Mouse (Mus musculus) forebrain, embryonic 15.5 days (tissue): ENCODE results near the gene Adnp. TPM values are rescaled to one million over a fixed set of nuclear protein-coding genes. Genes with fewer than 3 reads are reported as not detected.

Experiments
- ATAC-seq: fragments of 200-750 bp; cut with Nextera tagmentation; replicated peaks from 2 replicates; pipeline ENCODE4 v1.8.0; 2017; ENCODE audit warnings: mild to moderate bottlenecking, moderate TSS enrichment, moderate library complexity
- H3K27ac ChIP-seq: fragments of 300-500 bp; sonication (generic); replicated peaks from 2 replicates; pipeline ENCODE4 v1.5.1; 2015; ENCODE audit warnings: mild to moderate bottlenecking, inconsistent platforms
- H3K27me3 ChIP-seq: fragments of 300-500 bp; sonication (generic); 2 replicates; pipeline ENCODE4 v1.6.1; 2015; ENCODE audit warnings: inconsistent platforms
- H3K36me3 ChIP-seq: fragments of 300-500 bp; sonication (generic); 2 replicates; pipeline ENCODE4 v1.6.1; 2015; ENCODE audit warnings: mild to moderate bottlenecking, inconsistent platforms
- H3K4me1 ChIP-seq: fragments of 300-500 bp; sonication (generic); 2 replicates; pipeline ENCODE4 v1.6.1; 2015; ENCODE audit warnings: inconsistent platforms
- H3K4me2 ChIP-seq: fragments of 300-500 bp; sonication (generic); replicated peaks from 2 replicates; pipeline ENCODE4 v1.6.1; 2015; ENCODE audit warnings: mild to moderate bottlenecking, inconsistent platforms
- H3K4me3 ChIP-seq: fragments of 300-500 bp; sonication (generic); 2 replicates; pipeline ENCODE4 v1.5.1; 2015; ENCODE audit warnings: mild to moderate bottlenecking, inconsistent platforms
- H3K9ac ChIP-seq: fragments of 300-500 bp; sonication (generic); replicated peaks from 2 replicates; pipeline ENCODE4 v1.6.1; 2015; ENCODE audit warnings: mild to moderate bottlenecking, inconsistent platforms
- H3K9me3 ChIP-seq: fragments of 300-500 bp; sonication (generic); 2 replicates; pipeline ENCODE4 v1.6.1; 2016; ENCODE audit warnings: inconsistent platforms
- WGBS: fragments of 180-500 bp; shearing (Covaris S2); methylation state at CpG from one replicate; pipeline ENCODE4 v1.1.7; 2015; ENCODE audit warnings: mixed read lengths; 5-methylcytosine and 5-hydroxymethylcytosine counted together
- polyA plus RNA-seq: library from polyadenylated mRNA; unstranded; fragments of >200 nt; fragmentation: Nextera tagmentation; extraction: Ambion mirVana; gene quantifications from 2 replicates; pipeline ENCODE4 v1.2.1, GENCODE M21; 2015

The Adnp gene
- polyA plus RNA-seq, 1 experiment from 2014 or later, result 4.4 TPM

DNA sequence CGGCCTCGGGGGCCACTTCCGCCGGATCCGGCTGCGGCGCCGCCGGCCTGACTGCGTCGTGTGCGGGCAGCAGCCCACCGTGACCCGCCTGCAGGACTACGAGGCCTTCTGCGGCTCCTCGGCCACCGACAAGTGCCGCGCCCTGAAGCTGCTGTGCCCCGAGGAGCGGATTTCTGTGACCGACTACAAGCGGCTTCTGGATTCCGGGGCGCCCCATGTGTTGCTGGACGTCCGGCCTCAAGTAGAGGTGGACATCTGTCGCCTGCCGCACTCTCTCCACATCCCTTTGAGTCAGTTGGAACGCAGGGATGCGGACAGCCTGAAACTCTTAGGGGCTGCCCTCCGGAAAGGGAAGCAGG lies 24.5 kb upstream of the Adnp start:
- Histone ChIP-seq H3K36me3 (peaks cover 15% of the 10 kb centered on the region), H3K27ac (no peak overlapping the region), H3K4me1 (peaks cover 37% of the 10 kb centered on the region), H3K4me2 (peak overlapping the region; percentile 97), H3K27me3 (no peaks in the 10 kb centered on the region), H3K4me3 (peak overlapping the region; percentile 59), H3K9ac (peak overlapping the region; percentile 69), H3K9me3 (no peaks in the 10 kb centered on the region)
- ATAC-seq, result no peak
- WGBS, result 71% methylated on average over 33 of the region's 33 CpGs

DNA sequence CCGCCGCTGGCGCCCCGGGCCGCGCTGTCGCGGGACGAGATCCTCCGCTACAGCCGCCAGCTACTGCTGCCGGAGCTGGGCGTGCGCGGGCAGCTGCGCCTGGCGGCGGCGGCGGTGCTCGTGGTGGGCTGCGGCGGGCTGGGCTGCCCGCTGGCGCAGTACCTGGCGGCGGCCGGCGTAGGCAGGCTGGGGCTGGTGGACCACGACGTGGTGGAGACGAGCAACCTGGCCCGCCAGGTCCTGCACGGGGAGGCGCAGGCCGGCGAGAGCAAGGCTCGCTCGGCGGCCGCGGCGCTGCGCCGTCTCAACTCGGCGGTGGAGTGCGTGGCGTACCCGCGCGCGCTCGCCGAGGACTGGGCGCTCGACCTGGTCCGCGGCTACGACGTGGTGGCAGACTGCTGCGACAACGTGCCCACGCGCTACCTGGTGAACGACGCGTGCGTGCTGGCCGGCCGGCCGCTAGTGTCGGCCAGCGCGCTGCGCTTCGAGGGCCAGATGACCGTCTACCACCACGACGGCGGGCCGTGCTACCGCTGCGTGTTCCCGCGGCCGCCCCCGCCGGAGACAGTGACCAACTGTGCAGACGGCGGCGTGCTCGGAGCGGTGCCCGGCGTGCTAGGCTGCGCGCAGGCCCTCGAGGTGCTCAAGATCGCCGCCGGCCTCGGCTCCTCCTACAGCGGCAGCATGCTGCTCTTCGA lies 24.0 kb upstream of the Adnp start:
- peak overlapping the region; percentile 94 for H3K27ac ChIP-seq
- peak overlapping the region; percentile 97 for H3K4me2 ChIP-seq
- ATAC-seq, result peak; percentile 78
- H3K27me3 ChIP-seq, result no peaks in the 10 kb centered on the region
- 4% methylated on average over 102 of the region's 105 CpGs for WGBS
- H3K4me1 ChIP-seq, result peaks cover 37% of the 10 kb centered on the region
- peak overlapping the region; percentile 59 for H3K4me3 ChIP-seq
- peak overlapping the region; percentile 69 for H3K9ac ChIP-seq
- no peaks in the 10 kb centered on the region for H3K9me3 ChIP-seq
- H3K36me3 ChIP-seq, result peaks cover 21% of the 10 kb centered on the region

DNA sequence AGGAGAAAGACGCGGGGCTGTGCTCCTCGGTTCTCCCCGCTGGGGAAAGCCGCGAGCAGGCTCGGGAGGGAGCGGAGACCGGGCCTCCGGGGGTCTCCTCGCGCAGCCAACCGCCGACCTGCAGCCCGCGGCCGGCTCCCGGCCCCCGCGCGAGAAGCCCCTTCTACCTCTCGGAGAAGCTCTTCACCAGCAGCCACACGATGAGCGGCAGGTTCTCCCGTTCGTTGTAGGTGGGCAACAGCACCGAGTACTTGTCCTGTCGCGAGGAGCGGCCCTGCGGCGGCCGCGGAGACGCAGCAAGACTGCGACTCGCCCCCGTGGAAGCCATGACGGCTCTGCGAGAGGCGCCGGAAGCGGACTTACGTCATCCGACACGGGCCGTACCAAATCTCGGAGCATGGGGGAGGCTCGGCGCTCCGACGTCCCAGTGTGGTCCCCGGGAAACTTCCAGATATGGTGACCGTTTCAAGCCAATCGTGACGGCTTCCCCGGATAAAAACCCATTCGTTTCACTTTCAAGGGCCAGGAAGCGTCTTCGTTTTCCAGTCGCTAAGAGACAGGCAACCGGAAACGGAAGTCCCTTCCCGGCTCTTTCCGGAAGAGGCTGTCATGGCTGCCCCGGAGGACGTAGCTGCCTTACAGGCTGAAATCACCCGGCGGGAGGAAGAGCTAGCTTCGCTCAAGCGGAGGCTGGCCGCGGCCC lies 23.3 kb upstream of the Adnp start, which contains the start of the genes Gm20716, Dpm1 and Mocs3:
Gene Gm20716 (minus strand): TSS at position 339 of the 703 bp plus-strand sequence.
Gene Dpm1 (minus strand): TSS at position 566 of the 703 bp plus-strand sequence.
Gene Mocs3 (plus strand): TSS at position 597 of the 703 bp plus-strand sequence.
- Histone ChIP-seq H3K4me3 (peak within 1 kb of the TSS; percentile 59), H3K9ac (peak within 1 kb of the TSS; percentile 69), H3K4me2 (peak within 1 kb of the TSS; percentile 97), H3K9me3 (no peaks in the 10 kb centered on the region), H3K27ac (peak within 1 kb of the TSS; percentile 94), H3K4me1 (peaks cover 37% of the 10 kb centered on the region), H3K36me3 (peaks cover 28% of the 10 kb centered on the region), H3K27me3 (no peaks in the 10 kb centered on the region)
- WGBS, result under 1% methylated on average over 73 of the region's 73 CpGs
- peak; percentile 91 for ATAC-seq

DNA sequence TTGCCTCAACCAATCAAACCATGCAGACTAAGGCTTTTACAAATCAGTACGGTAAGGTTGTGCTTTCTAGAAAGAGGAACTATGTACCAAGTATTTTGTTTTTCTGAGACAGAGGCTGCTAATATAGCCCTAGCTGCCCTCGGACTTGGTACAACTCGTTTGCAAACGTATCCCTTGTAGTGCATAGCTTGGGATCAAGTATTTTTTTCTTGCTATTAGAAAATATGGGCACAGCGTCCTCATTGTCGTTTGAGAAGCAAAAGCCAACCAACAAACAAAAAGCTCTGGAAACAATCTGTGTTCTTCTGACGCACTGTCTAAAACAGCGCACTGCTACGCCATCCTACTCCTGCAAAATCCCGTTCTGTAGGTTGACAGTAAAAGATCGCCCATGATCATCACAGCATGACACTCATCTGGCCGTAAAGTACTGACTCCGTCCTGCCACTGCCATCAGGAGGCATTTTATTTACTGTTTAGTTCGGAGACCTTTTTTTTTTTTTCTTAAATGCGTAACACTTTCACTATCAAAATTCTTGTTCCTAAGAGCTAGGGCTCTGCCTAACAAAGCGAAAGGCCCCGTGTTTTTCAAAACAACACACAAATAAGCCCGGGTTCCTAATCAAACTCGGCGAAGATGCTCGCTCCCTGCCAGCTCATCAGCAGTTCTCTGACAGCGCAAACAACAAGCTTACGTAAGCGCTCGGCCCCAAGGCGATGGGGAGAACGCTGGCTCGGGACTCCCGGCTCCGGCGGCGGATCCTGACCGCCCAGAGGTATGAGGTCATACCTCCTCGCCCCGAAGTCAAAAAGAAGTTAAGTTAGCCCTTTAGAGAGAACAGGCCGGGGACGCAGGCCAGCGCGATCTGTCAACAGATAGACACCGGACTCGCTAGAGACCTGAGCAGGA lies 22.5 kb upstream of the Adnp start:
- peak overlapping the region; percentile 97 for H3K4me2 ChIP-seq
- ATAC-seq, result no peak; the same call in 1 of the 2 replicates
- peak overlapping the region; percentile 94; the same call in 1 of the 2 replicates for H3K27ac ChIP-seq
- H3K27me3 ChIP-seq, result no peaks in the 10 kb centered on the region
- H3K9ac ChIP-seq, result peak overlapping the region; percentile 69
- peaks cover 33% of the 10 kb centered on the region for H3K36me3 ChIP-seq
- peaks cover 37% of the 10 kb centered on the region for H3K4me1 ChIP-seq
- WGBS, result 22% methylated on average over 41 of the region's 41 CpGs
- H3K4me3 ChIP-seq, result peak overlapping the region; percentile 59
- no peaks in the 10 kb centered on the region for H3K9me3 ChIP-seq

DNA sequence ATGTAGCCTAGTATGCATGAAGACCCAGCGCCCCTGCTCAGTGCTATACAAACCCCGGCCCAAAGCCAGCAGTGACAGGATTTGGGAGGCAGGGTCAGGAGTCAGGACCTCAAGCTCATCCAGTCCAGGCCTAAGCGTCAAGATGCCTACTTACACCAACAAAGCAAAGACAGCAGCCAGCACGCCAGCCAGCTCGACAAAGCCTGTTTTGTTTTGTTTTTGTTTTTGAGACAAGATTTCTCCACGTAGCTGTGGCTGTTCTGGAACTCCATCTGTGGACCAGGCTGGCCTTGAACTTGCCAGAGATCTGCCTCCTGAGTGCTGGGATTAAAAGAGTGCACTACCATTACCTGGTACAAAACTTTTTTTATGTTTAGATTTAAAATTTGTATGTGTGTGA lies 16.4 kb upstream of the Adnp start:
- Histone ChIP-seq H3K9me3 (no peaks in the 10 kb centered on the region), H3K4me1 (peaks cover 5% of the 10 kb centered on the region), H3K9ac (no peak overlapping the region), H3K27ac (no peak overlapping the region), H3K27me3 (no peaks in the 10 kb centered on the region), H3K4me2 (no peak overlapping the region), H3K4me3 (no peak overlapping the region), H3K36me3 (peaks cover 73% of the 10 kb centered on the region)
- WGBS, result 90% methylated on average over 6 of the region's 6 CpGs
- ATAC-seq, result no peak

DNA sequence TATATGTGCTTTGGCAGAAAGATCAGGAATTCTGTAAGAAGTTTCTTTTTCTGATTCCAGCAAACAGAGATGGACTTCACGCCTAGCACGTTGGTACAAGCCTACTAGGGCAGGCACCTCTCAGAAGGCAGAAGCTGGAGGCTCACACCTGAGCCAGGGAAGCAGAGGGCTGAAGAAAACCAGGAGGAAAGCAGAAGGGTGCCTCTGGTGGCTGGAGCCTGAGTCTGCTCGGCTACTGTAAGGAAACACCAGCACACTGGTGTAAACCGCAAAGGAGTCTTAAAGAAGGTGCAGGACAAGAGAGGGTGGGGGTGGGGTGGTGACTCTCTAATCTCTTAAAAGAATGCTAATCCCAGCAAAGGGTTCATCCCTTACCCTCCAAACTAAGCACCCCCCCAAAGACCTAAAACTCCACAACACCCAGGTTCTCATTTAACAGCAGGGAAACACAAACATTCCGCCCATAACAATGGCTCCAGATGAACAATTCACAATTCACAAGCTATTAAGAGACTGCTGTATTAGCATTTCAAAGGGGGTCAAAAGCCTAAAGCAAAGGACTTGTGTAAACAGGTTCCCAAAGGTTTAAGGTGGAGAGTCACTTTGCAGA lies 7.0 kb upstream of the Adnp start:
- no peak overlapping the region for H3K4me3 ChIP-seq
- H3K9ac ChIP-seq, result no peak overlapping the region
- H3K4me1 ChIP-seq, result no peaks in the 10 kb centered on the region
- no peak overlapping the region for H3K4me2 ChIP-seq
- WGBS, result 49% methylated on average over 5 of the region's 5 CpGs
- H3K27ac ChIP-seq, result no peak overlapping the region
- no peaks in the 10 kb centered on the region for H3K9me3 ChIP-seq
- no peak for ATAC-seq
- peaks cover 87% of the 10 kb centered on the region for H3K36me3 ChIP-seq
- no peaks in the 10 kb centered on the region for H3K27me3 ChIP-seq

DNA sequence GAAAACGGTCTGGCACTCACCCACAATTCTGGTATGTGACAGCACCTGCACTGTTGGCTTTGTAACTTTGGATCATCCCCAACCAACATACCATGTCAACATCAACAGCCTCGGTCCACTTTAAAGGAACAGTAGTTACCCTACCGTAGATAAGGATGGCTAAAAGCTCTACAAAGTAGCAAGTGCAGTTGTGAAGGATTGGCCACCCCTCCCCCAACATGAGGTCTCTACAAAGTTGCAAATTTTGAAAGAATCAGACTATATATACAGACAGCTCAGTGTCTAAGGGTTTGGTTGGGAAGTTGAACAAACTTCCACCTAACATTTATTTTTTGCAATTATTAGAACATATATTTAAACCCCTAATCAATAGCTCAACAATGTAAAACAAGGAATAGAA lies 971 bp upstream of the Adnp start:
- 90% methylated on average over 3 of the region's 3 CpGs for WGBS
- H3K36me3 ChIP-seq, result peaks cover 51% of the 10 kb centered on the region
- no peaks in the 10 kb centered on the region for H3K9me3 ChIP-seq
- peaks cover 25% of the 10 kb centered on the region for H3K4me1 ChIP-seq
- no peaks in the 10 kb centered on the region for H3K27me3 ChIP-seq
- ATAC-seq, result no peak
- H3K9ac ChIP-seq, result no peak overlapping the region
- peak overlapping the region; percentile 79; the same call in 1 of the 2 replicates for H3K4me2 ChIP-seq
- peak overlapping the region; percentile 99; the same call in 1 of the 2 replicates for H3K27ac ChIP-seq
- no peak overlapping the region for H3K4me3 ChIP-seq

DNA sequence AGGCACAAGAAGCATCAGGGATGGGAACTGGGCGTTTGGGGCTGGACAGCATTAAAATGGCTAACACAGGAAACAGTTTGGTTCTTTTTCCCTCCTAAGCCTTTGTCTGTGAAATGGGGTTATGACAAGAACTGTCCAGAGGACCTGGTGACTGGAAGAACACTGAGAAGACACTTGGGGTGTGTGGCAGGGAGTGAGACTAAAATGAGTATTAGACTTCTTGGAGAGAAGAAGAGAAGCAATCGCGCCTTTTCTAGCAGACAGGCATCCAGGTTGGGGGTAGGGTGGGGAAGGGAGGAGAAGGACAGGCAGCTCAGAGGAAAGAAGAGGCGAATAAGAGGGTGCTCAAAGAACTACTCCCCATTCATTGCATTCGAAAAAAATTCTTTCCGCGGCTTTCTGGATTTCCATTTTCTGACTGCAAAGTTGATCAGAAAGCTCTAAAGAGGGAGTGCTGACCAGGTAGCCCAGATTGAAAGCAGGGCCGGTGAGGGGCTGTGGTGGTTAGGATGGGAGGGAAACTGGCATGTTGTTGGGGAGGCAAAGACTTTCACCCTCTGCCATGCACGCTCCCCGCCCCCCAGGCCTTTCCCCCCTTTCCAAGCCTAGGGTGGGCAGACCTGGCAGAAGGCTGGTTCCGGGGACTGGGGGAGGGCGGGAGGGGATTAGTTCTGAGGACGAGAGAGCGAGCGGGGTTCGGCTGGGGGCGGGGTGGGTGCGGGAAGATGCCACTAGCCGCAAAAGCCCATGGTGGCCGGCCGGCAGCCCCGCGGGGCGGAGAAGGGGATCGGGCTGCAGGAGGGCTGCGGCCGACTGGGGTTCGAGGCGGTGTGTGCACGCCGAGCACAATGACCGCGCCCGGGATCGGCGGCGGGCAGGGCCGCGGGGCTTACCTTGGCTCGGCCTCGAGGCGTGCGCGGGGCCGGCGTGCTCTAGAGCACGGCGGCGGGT lies 956 bp downstream of the Adnp start:
- H3K4me1 ChIP-seq, result peaks cover 36% of the 10 kb centered on the region
- peak overlapping the region; percentile 100 for H3K9ac ChIP-seq
- ATAC-seq, result peak; percentile 40
- no peaks in the 10 kb centered on the region for H3K9me3 ChIP-seq
- H3K4me3 ChIP-seq, result peak overlapping the region; percentile 100
- H3K27me3 ChIP-seq, result no peaks in the 10 kb centered on the region
- under 1% methylated on average over 37 of the region's 49 CpGs for WGBS
- H3K4me2 ChIP-seq, result peak overlapping the region; percentile 79
- H3K27ac ChIP-seq, result peak overlapping the region; percentile 99
- H3K36me3 ChIP-seq, result peaks cover 34% of the 10 kb centered on the region

DNA sequence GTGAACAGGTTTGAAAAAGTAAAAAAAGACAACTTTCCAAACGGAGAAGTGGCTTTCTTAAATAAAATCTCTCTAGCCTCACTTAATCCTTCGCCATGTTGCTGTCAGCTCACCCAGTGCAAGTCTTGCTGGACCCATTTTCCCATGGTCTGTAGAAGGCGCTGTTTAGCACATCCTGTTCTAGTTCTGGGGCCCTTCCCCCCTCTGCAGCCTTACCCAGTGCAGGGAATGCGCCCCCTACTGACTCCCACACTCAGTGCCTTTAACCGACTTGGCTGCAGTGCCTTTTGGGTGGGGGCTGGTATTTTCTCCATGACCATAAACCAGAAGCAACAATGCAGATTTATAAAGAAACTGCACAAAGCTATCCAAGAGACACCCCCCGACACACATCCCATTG lies 1.6 kb downstream of the Adnp start:
- no peaks in the 10 kb centered on the region for H3K27me3 ChIP-seq

DNA sequence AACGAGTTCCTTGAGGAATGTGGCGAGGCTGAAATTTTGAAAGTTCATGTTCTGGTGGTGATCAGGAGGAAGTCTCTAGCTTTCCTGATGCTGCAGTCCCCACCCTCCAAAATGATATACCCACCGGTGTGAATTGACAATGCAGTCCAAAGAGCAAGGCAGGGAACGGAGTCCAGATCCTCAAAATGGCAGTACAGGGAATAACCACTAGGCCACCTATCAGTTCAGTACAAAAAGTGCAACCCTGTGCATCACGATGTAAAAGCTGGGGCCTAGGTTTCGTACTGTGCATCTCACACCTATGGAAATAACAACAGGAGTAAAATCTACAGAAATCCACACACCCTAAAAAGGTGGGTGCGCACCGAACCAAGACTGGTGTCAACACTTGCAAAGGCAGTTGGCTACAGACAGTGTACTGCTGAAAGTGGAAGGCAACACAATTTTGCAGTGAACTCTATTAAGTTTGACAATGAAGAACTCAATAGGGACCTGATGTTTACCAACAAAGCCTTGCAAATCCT lies 2.4 kb downstream of the Adnp start:
- H3K9me3 ChIP-seq, result no peaks in the 10 kb centered on the region
- peak overlapping the region; percentile 79 for H3K4me2 ChIP-seq
- 87% methylated on average over 8 of the region's 8 CpGs for whole genome bisulfite sequencing
- no peak for ATAC-seq
- H3K9ac ChIP-seq, result peak overlapping the region; percentile 100
- H3K27ac ChIP-seq, result no peak overlapping the region
- H3K4me3 ChIP-seq, result peak overlapping the region; percentile 100
- H3K36me3 ChIP-seq, result peaks cover 25% of the 10 kb centered on the region; the same call in 1 of the 2 replicates
- H3K4me1 ChIP-seq, result peaks cover 49% of the 10 kb centered on the region
- H3K27me3 ChIP-seq, result no peaks in the 10 kb centered on the region

More for the DNA sequence above, 1.6 kb downstream of the Adnp start:
- Histone ChIP-seq H3K4me1 (peaks cover 43% of the 10 kb centered on the region), H3K27ac (peak overlapping the region; percentile 99), H3K4me3 (peak overlapping the region; percentile 100), H3K36me3 (peaks cover 28% of the 10 kb centered on the region; the same call in 1 of the 2 replicates), H3K9ac (peak overlapping the region; percentile 100), H3K4me2 (peak overlapping the region; percentile 79), H3K9me3 (no peaks in the 10 kb centered on the region)
- 5% methylated on average over 6 of the region's 6 CpGs for WGBS
- ATAC-seq, result peak; percentile 32
